Mouse (Mus musculus) ES-E14 (cell line): ENCODE measurements around the gene Gm36079.
"Not testable (repeated sequence)": the region's sequence is repeated elsewhere in the genome, so short reads cannot be mapped to it uniquely, and the experiment has no call there.

ENCODE experiments used
- CHD2 ChIP-seq: IDR thresholded peaks from 2 replicates; pipeline ENCODE4 v1.6.1; 2014; ENCODE audit warnings: mild to moderate bottlenecking, low read depth, low read length, inconsistent platforms
- MAFK ChIP-seq: IDR thresholded peaks from 2 replicates; pipeline ENCODE4 v1.6.1; 2014; ENCODE audit warnings: mild to moderate bottlenecking, low read depth, low read length, inconsistent platforms; ENCODE audit not compliant: insufficient read depth
- ZNF384 ChIP-seq: IDR thresholded peaks from 2 replicates; pipeline ENCODE4 v1.6.1; 2012; ENCODE audit warnings: low read depth, low read length, inconsistent platforms

DNA sequence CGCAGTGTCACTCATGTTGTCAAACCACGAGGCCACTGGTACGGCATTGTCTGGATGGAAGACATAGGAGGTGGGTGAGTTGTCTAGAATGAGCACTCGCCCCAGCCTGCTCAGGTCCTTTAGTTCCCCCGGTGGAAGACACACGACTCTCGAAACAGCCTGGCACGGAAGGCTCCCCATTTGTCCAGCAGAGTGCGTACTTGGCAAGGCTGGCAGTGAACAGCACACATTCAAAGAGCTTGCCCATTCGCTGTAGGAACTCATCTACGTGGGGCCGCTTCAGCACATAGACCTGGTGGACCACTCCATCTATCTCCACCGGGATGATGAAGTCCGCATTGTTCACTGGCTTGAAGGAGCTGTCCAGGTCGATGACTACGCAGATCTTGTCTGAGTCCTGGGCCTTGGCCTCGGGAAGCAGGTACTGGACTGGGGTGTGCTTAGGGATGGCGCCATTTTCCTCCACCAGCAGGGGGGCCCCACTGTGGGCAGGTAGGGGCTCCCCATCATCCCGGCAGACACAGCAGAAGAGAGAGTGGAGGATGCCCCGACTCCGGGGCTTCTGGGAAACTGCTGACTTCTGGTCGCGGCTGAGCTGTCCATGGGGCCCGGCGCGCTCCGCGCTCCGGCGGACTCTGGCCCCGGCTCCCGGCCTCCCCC is 11.3 kb downstream of the Gm36079 start:
- not testable (repeated sequence) for TF ChIP-seq MAFK, ZNF384, CHD2
